Mouse (Mus musculus): ENCODE measurements around the gene Foxn1. TPM values are rescaled to one million over a fixed set of nuclear protein-coding genes. Genes with fewer than 3 reads are reported as not detected.
A peak's percentile ranks its signal among the peaks of the same experiment; 100 is the strongest.

Gene Foxn1
- polyA plus RNA-seq, 1 experiment = not detected

GRCm38 (mm10) chr11:78354905-78355304 lies 31.5 kb downstream of the Foxn1 start:
- Histone ChIP-seq H3K4me1 (ENCODE audit: control insufficient read depth, insufficient read depth, insufficient read length, low read length) (peaks cover 4% of the 10 kb centered on the region; the same call in 1 of the 2 replicates), H3K27ac (replicated peaks; ENCODE audit: low read depth, low read length) (no peak overlapping the region), H3K4me3 (ENCODE audit: insufficient read depth, low read depth, low read length) (no peak overlapping the region)

GRCm38 (mm10) chr11:78353081-78353480 lies 33.3 kb downstream of the Foxn1 start:
- H3K4me1 ChIP-seq (ENCODE audit: control insufficient read depth, insufficient read depth, insufficient read length, low read length) = peaks cover 7% of the 10 kb centered on the region; the same call in 1 of the 2 replicates
- no peak overlapping the region for H3K4me3 ChIP-seq (ENCODE audit: insufficient read depth, low read depth, low read length)
- no peak overlapping the region for H3K27ac ChIP-seq (replicated peaks; ENCODE audit: low read depth, low read length)

- Histone ChIP-seq H3K27ac (replicated peaks; ENCODE audit: low read depth, low read length) (peak overlapping the region; percentile 51), H3K4me1 (ENCODE audit: control insufficient read depth, insufficient read depth, insufficient read length, low read length) (peaks cover 30% of the 10 kb centered on the region), H3K4me3 (ENCODE audit: insufficient read depth, low read depth, low read length) (no peak overlapping the region)
Measured at GRCm38 (mm10) chr11:78349441-78350358, 36.7 kb downstream of the Foxn1 start.

GRCm38 (mm10) chr11:78348474-78348873 lies 37.9 kb downstream of the Foxn1 start:
- Histone ChIP-seq H3K4me3 (ENCODE audit: insufficient read depth, low read depth, low read length) (no peak overlapping the region), H3K27ac (replicated peaks; ENCODE audit: low read depth, low read length) (no peak overlapping the region), H3K4me1 (ENCODE audit: control insufficient read depth, insufficient read depth, insufficient read length, low read length) (peaks cover 34% of the 10 kb centered on the region)

- Histone ChIP-seq H3K27ac (replicated peaks; ENCODE audit: low read depth, low read length) (no peak overlapping the region), H3K4me1 (ENCODE audit: control insufficient read depth, insufficient read depth, insufficient read length, low read length) (peaks cover 32% of the 10 kb centered on the region), H3K4me3 (ENCODE audit: insufficient read depth, low read depth, low read length) (no peak overlapping the region)
Measured at GRCm38 (mm10) chr11:78347908-78348307, 38.5 kb downstream of the Foxn1 start.

GRCm38 (mm10) chr11:78347070-78347754 lies 39.1 kb downstream of the Foxn1 start:
- Histone ChIP-seq H3K4me3 (ENCODE audit: insufficient read depth, low read depth, low read length) (no peak overlapping the region), H3K27ac (replicated peaks; ENCODE audit: low read depth, low read length) (no peak overlapping the region), H3K4me1 (ENCODE audit: control insufficient read depth, insufficient read depth, insufficient read length, low read length) (peaks cover 32% of the 10 kb centered on the region)

- H3K4me3 ChIP-seq (ENCODE audit: insufficient read depth, low read depth, low read length) = no peak overlapping the region
- peak overlapping the region; percentile 66 for H3K27ac ChIP-seq (replicated peaks; ENCODE audit: low read depth, low read length)
- peaks cover 32% of the 10 kb centered on the region for H3K4me1 ChIP-seq (ENCODE audit: control insufficient read depth, insufficient read depth, insufficient read length, low read length)
Measured at GRCm38 (mm10) chr11:78346326-78347069, 39.9 kb downstream of the Foxn1 start.

GRCm38 (mm10) chr11:78345801-78346200 lies 40.6 kb downstream of the Foxn1 start:
- H3K4me3 ChIP-seq (ENCODE audit: insufficient read depth, low read depth, low read length) = no peak overlapping the region
- H3K27ac ChIP-seq (replicated peaks; ENCODE audit: low read depth, low read length) = peak overlapping the region; percentile 66
- peaks cover 32% of the 10 kb centered on the region for H3K4me1 ChIP-seq (ENCODE audit: control insufficient read depth, insufficient read depth, insufficient read length, low read length)

GRCm38 (mm10) chr11:78344890-78345715 lies 41.3 kb downstream of the Foxn1 start:
- Histone ChIP-seq H3K4me1 (ENCODE audit: control insufficient read depth, insufficient read depth, insufficient read length, low read length) (peaks cover 32% of the 10 kb centered on the region), H3K27ac (replicated peaks; ENCODE audit: low read depth, low read length) (peak overlapping the region; percentile 66), H3K4me3 (ENCODE audit: insufficient read depth, low read depth, low read length) (peak overlapping the region; percentile 72; the same call in 1 of the 2 replicates)

- peaks cover 28% of the 10 kb centered on the region for H3K4me1 ChIP-seq (ENCODE audit: control insufficient read depth, insufficient read depth, insufficient read length, low read length)
- H3K27ac ChIP-seq (replicated peaks; ENCODE audit: low read depth, low read length) = peak overlapping the region; percentile 66
- H3K4me3 ChIP-seq (ENCODE audit: insufficient read depth, low read depth, low read length) = peak overlapping the region; percentile 72
Measured at GRCm38 (mm10) chr11:78344328-78344889, 41.9 kb downstream of the Foxn1 start.

- peak within 1 kb of the TSS; percentile 33 for H3K27ac ChIP-seq (replicated peaks; ENCODE audit: low read depth, low read length)
- peaks cover 28% of the 10 kb centered on the region for H3K4me1 ChIP-seq (ENCODE audit: control insufficient read depth, insufficient read depth, insufficient read length, low read length)
- H3K4me3 ChIP-seq (ENCODE audit: insufficient read depth, low read depth, low read length) = peak within 1 kb of the TSS; percentile 72
Measured at GRCm38 (mm10) chr11:78343381-78344327, 42.7 kb downstream of the Foxn1 start, which contains the start of gene Unc119. Gene Unc119 (plus strand): TSS chr11:78343482.

- Histone ChIP-seq H3K4me3 (ENCODE audit: insufficient read depth, low read depth, low read length) (no peak overlapping the region), H3K27ac (replicated peaks; ENCODE audit: low read depth, low read length) (no peak overlapping the region), H3K4me1 (ENCODE audit: control insufficient read depth, insufficient read depth, insufficient read length, low read length) (peaks cover 22% of the 10 kb centered on the region)
Measured at GRCm38 (mm10) chr11:78341702-78342101, 44.7 kb downstream of the Foxn1 start.

- no peak overlapping the region for H3K4me3 ChIP-seq (ENCODE audit: insufficient read depth, low read depth, low read length)
- H3K27ac ChIP-seq (replicated peaks; ENCODE audit: low read depth, low read length) = no peak overlapping the region
- no peaks in the 10 kb centered on the region for H3K4me1 ChIP-seq (ENCODE audit: control insufficient read depth, insufficient read depth, insufficient read length, low read length)
Measured at GRCm38 (mm10) chr11:78337040-78337439, 49.3 kb downstream of the Foxn1 start.
